Mouse (Mus musculus): ENCODE results near the gene Kti12. TPM values are rescaled to one million over a fixed set of nuclear protein-coding genes. Genes with fewer than 3 reads are reported as not detected.

Gene Kti12
- total and polyA plus RNA-seq, 3 experiments = 20.3 to 23.3 (median 22.9) TPM

- WGBS = 33% methylated on average over 10 of the region's 10 CpGs
- DNase-seq = peak; percentile 46 to 62
- H3K4me3 ChIP-seq = no peak overlapping the region
- no peaks in the 10 kb centered on the region; the same call in 1 of the 2 replicates for H3K4me1 ChIP-seq (ENCODE audit: control insufficient read depth, insufficient read depth, low read length)
- no peaks in the 10 kb centered on the region for H3K36me3 ChIP-seq (ENCODE audit: control insufficient read depth, insufficient read depth, low read length)
- TF ChIP-seq EP300 (IDR thresholded peaks at IDR 0.05; ENCODE audit: insufficient read depth, low read depth, low read length) (peak; percentile 85), POLR2A (IDR thresholded peaks at IDR 0.05; ENCODE audit: insufficient read depth, low read depth, low read length) (no peak), CTCF (IDR thresholded peaks at IDR 0.05) (peak; percentile 94)
- no peak overlapping the region for H3K27ac ChIP-seq
- no peak overlapping the region for H3K9ac ChIP-seq (ENCODE audit: low read depth, low read length)
- H3K79me2 ChIP-seq (replicated peaks; ENCODE audit: control insufficient read depth, insufficient read depth, low read length) = no peaks in the 10 kb centered on the region
- no peaks in the 10 kb centered on the region for H3K27me3 ChIP-seq (ENCODE audit: control insufficient read depth, insufficient read depth, low read length)
- intact Hi-C loops (cut with DNase I) = loop anchor here (1.0 to 5.0 kb wide), 4 partner anchors 106 to 295 kb away; no protein-coding TSS in a partner anchor
These were observed 22.3 kb downstream of the Kti12 start for GRCm38 (mm10) chr4:108869730-108870374.

- no peak for TF ChIP-seq EP300 (IDR thresholded peaks at IDR 0.05; ENCODE audit: insufficient read depth, low read depth, low read length)
- no peak for TF ChIP-seq CTCF (IDR thresholded peaks at IDR 0.05)
- no peak for TF ChIP-seq POLR2A (IDR thresholded peaks at IDR 0.05; ENCODE audit: insufficient read depth, low read depth, low read length)
- no peak for DNase-seq
- 84% methylated on average over 5 of the region's 5 CpGs for WGBS
- Histone ChIP-seq H3K9ac (ENCODE audit: low read depth, low read length) (no peak overlapping the region), H3K4me1 (ENCODE audit: control insufficient read depth, insufficient read depth, low read length) (no peaks in the 10 kb centered on the region; the same call in 1 of the 2 replicates), H3K27ac (no peak overlapping the region), H3K36me3 (ENCODE audit: control insufficient read depth, insufficient read depth, low read length) (no peaks in the 10 kb centered on the region), H3K4me3 (no peak overlapping the region), H3K27me3 (ENCODE audit: control insufficient read depth, insufficient read depth, low read length) (no peaks in the 10 kb centered on the region), H3K79me2 (replicated peaks; ENCODE audit: control insufficient read depth, insufficient read depth, low read length) (no peaks in the 10 kb centered on the region)
- intact Hi-C loops (cut with DNase I) = loop anchor here (5.0 kb wide), 1 partner anchor 164 kb away; no protein-coding TSS in a partner anchor
These were observed 26.2 kb downstream of the Kti12 start for GRCm38 (mm10) chr4:108873746-108874145.

GRCm38 (mm10) chr4:108877901-108878300 lies 30.3 kb downstream of the Kti12 start:
- intact Hi-C loops (cut with DNase I) = no loop called here
- no peak overlapping the region for H3K4me3 ChIP-seq

GRCm38 (mm10) chr4:108878963-108879822 lies 31.6 kb downstream of the Kti12 start, which contains the start of gene Rab3b:
TSS of gene Rab3b (plus strand) at chr4:108879063.
- Histone ChIP-seq H3K79me2 (replicated peaks; ENCODE audit: control insufficient read depth, insufficient read depth, low read length) (no peaks in the 10 kb centered on the region), H3K36me3 (ENCODE audit: control insufficient read depth, insufficient read depth, low read length) (no peaks in the 10 kb centered on the region), H3K4me1 (ENCODE audit: control insufficient read depth, insufficient read depth, low read length) (no peaks in the 10 kb centered on the region; the same call in 1 of the 2 replicates), H3K27ac (no peak within 1 kb of the TSS), H3K4me3 (peak within 1 kb of the TSS; percentile 38), H3K27me3 (ENCODE audit: control insufficient read depth, insufficient read depth, low read length) (peaks cover 6% of the 10 kb centered on the region), H3K9ac (ENCODE audit: low read depth, low read length) (peak within 1 kb of the TSS; percentile 58)
- TF ChIP-seq EP300 (IDR thresholded peaks at IDR 0.05; ENCODE audit: insufficient read depth, low read depth, low read length) (no peak), CTCF (IDR thresholded peaks at IDR 0.05) (no peak), POLR2A (IDR thresholded peaks at IDR 0.05; ENCODE audit: insufficient read depth, low read depth, low read length) (no peak)
- 2% methylated on average over 46 of the region's 46 CpGs for WGBS
- peak; percentile 39 to 46 for DNase-seq
- intact Hi-C loops (cut with DNase I) = no loop called here

More at GRCm38 (mm10) chr4:108877901-108878300, 30.3 kb downstream of the Kti12 start:
- peaks cover 6% of the 10 kb centered on the region for H3K27me3 ChIP-seq (ENCODE audit: control insufficient read depth, insufficient read depth, low read length)
- H3K27ac ChIP-seq = no peak overlapping the region
- no peak for DNase-seq
- no peaks in the 10 kb centered on the region; the same call in 1 of the 2 replicates for H3K4me1 ChIP-seq (ENCODE audit: control insufficient read depth, insufficient read depth, low read length)
- 81% methylated on average over 6 of the region's 6 CpGs for WGBS
- TF ChIP-seq EP300 (IDR thresholded peaks at IDR 0.05; ENCODE audit: insufficient read depth, low read depth, low read length) (no peak), CTCF (IDR thresholded peaks at IDR 0.05) (no peak)
- H3K36me3 ChIP-seq (ENCODE audit: control insufficient read depth, insufficient read depth, low read length) = no peaks in the 10 kb centered on the region
- H3K9ac ChIP-seq (ENCODE audit: low read depth, low read length) = no peak overlapping the region
- no peaks in the 10 kb centered on the region for H3K79me2 ChIP-seq (replicated peaks; ENCODE audit: control insufficient read depth, insufficient read depth, low read length)

- WGBS = 62% methylated on average over 13 of the region's 13 CpGs
- Histone ChIP-seq H3K27me3 (ENCODE audit: control insufficient read depth, insufficient read depth, low read length) (peaks cover 6% of the 10 kb centered on the region), H3K9ac (ENCODE audit: low read depth, low read length) (no peak overlapping the region), H3K79me2 (replicated peaks; ENCODE audit: control insufficient read depth, insufficient read depth, low read length) (no peaks in the 10 kb centered on the region), H3K27ac (no peak overlapping the region), H3K36me3 (ENCODE audit: control insufficient read depth, insufficient read depth, low read length) (no peaks in the 10 kb centered on the region), H3K4me3 (no peak overlapping the region), H3K4me1 (ENCODE audit: control insufficient read depth, insufficient read depth, low read length) (no peaks in the 10 kb centered on the region; the same call in 1 of the 2 replicates)
- no peak for TF ChIP-seq EP300 (IDR thresholded peaks at IDR 0.05; ENCODE audit: insufficient read depth, low read depth, low read length)
- TF ChIP-seq POLR2A (IDR thresholded peaks at IDR 0.05; ENCODE audit: insufficient read depth, low read depth, low read length) = no peak
- TF ChIP-seq CTCF (IDR thresholded peaks at IDR 0.05) = no peak
- intact Hi-C loops (cut with DNase I) = no loop called here
- no peak for DNase-seq
These were observed 36.2 kb downstream of the Kti12 start for GRCm38 (mm10) chr4:108883815-108884214.
